Mouse (Mus musculus): ENCODE data around the gene Zfp526. TPM values are rescaled to one million over a fixed set of nuclear protein-coding genes. Genes with fewer than 3 reads are reported as not detected.

Gene Zfp526
- polyA plus RNA-seq, 2 experiments = 2.1 to 4.9 TPM

DNA sequence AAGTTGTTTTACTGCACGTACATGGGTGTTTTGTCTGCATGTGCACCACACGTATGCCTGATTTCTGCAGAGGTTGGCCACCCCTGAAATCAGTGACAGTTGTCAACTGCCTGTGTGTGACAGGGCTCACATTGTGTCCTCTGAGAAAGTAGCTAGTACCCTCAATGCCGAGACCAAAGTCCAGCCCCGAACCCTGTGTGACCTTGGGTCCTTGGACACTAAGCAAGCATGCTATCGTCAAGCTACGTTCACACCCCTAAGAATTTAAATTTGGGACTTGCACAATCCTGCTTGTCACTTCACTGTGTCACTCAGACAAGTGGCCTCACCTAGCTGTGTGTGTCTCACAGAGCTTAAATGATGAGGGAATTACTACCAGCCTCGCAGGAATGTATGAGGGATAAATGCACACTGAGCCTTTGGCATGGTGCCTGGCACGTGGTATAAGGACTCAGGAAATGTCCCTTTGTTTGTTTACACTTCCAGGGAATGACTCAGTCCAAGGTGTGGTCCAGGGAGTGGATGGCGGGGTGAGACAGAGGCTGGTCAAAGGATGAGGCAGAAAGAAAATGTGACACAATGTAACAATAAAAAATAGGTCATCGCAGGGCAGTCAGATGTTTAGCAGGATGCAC lies 23.7 kb upstream of the Zfp526 start:
- TF ChIP-seq EP300 (IDR thresholded peaks at IDR 0.05; ENCODE audit: low read depth) = no peak
- TF ChIP-seq CTCF (IDR thresholded peaks at IDR 0.05; ENCODE audit: low read depth) = no peak
- H3K27ac ChIP-seq = no peak overlapping the region
- ATAC-seq (ENCODE audit: insufficient read depth) = no peak

DNA sequence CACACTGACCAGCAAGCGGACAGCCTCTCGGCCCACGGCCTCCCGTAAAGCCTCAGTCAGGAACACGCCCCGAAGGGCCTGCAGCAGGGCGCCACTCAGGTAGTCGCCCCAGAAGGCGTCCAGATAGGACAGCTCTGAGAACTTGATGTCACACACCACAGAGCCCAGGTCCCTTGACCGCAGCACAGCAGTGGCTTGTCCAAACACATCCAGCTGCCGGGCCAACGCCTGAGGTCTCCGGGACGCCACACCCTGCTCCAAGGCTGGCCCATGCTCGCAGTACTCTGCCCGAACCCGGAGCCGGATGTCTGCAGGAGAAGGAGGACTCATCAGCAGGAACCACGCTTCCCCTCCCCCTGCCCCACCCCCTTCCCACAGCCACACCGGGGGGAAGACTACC lies 17.6 kb upstream of the Zfp526 start:
- no peak overlapping the region for H3K4me2 ChIP-seq (ENCODE audit: low read depth)
- no peak overlapping the region for H3K27ac ChIP-seq
- 76% methylated on average over 19 of the region's 20 CpGs for WGBS (ENCODE audit: insufficient replicate concordance)
- TF ChIP-seq CTCF (IDR thresholded peaks at IDR 0.05; ENCODE audit: low read depth) = no peak
- no peak for TF ChIP-seq EP300 (IDR thresholded peaks at IDR 0.05; ENCODE audit: low read depth)
- H3K9me3 ChIP-seq (ENCODE audit: control insufficient read depth, low read length) = no peaks in the 10 kb centered on the region
- no peak for ATAC-seq (ENCODE audit: insufficient read depth)
- H3K27me3 ChIP-seq (ENCODE audit: control insufficient read depth, insufficient read depth, low read length) = no peaks in the 10 kb centered on the region
- no peak overlapping the region for H3K4me3 ChIP-seq (ENCODE audit: insufficient read depth in 1 of 2, low read depth in 2 of 2, low read length in 2 of 2)
- H3K36me3 ChIP-seq (replicated peaks; ENCODE audit: control insufficient read depth, insufficient read depth, low read depth) = peaks cover 64% of the 10 kb centered on the region
- no peak for DNase-seq (ENCODE audit: low read depth in 3 of 3, low spot score in 3 of 3)
- peaks cover 6 to 10% of the 10 kb centered on the region in 2 experiments for H3K4me1 ChIP-seq (replicated peaks; ENCODE audit: control insufficient read depth in 2 of 2, insufficient read depth in 2 of 2, low read length in 1 of 2)
- H3K9ac ChIP-seq (replicated peaks) = no peak overlapping the region

More for the DNA sequence above, 23.7 kb upstream of the Zfp526 start:
- Histone ChIP-seq H3K36me3 (replicated peaks; ENCODE audit: control insufficient read depth, insufficient read depth, low read depth) (peaks cover 4% of the 10 kb centered on the region), H3K4me1 (replicated peaks; ENCODE audit: control insufficient read depth in 2 of 2, insufficient read depth in 2 of 2, low read length in 1 of 2) (peaks cover 34 to 37% of the 10 kb centered on the region in 2 experiments), H3K27me3 (ENCODE audit: control insufficient read depth, insufficient read depth, low read length) (no peaks in the 10 kb centered on the region), H3K9me3 (ENCODE audit: control insufficient read depth, low read length) (no peaks in the 10 kb centered on the region), H3K4me3 (ENCODE audit: insufficient read depth in 1 of 2, low read depth in 2 of 2, low read length in 2 of 2) (no peak overlapping the region), H3K4me2 (ENCODE audit: low read depth) (no peak overlapping the region), H3K9ac (replicated peaks) (no peak overlapping the region)
- WGBS (ENCODE audit: insufficient replicate concordance) = 63% methylated on average over 10 of the region's 10 CpGs
- DNase-seq (ENCODE audit: low read depth in 3 of 3, low spot score in 3 of 3) = no peak

GRCm38 (mm10) chr7:25205355-25206093 lies 15.7 kb upstream of the Zfp526 start:
- Histone ChIP-seq H3K9ac (replicated peaks) (no peak overlapping the region), H3K27ac (no peak overlapping the region), H3K4me2 (ENCODE audit: low read depth) (no peak overlapping the region; the same call in 1 of the 2 replicates), H3K4me1 (replicated peaks; ENCODE audit: control insufficient read depth in 2 of 2, insufficient read depth in 2 of 2, low read length in 1 of 2) (peaks cover 17 to 28% of the 10 kb centered on the region in 2 experiments), H3K4me3 (ENCODE audit: insufficient read depth in 1 of 2, low read depth in 2 of 2, low read length in 2 of 2) (no peak overlapping the region), H3K36me3 (replicated peaks; ENCODE audit: control insufficient read depth, insufficient read depth, low read depth) (peaks cover 82% of the 10 kb centered on the region), H3K27me3 (ENCODE audit: control insufficient read depth, insufficient read depth, low read length) (no peaks in the 10 kb centered on the region), H3K9me3 (ENCODE audit: control insufficient read depth, low read length) (no peaks in the 10 kb centered on the region)
- DNase-seq (ENCODE audit: low read depth in 3 of 3, low spot score in 3 of 3) (no peak), ATAC-seq (ENCODE audit: insufficient read depth) (no peak)
- 40% methylated on average over 16 of the region's 16 CpGs for WGBS (ENCODE audit: insufficient replicate concordance)
- TF ChIP-seq CTCF (IDR thresholded peaks at IDR 0.05; ENCODE audit: low read depth) = no peak
- TF ChIP-seq EP300 (IDR thresholded peaks at IDR 0.05; ENCODE audit: low read depth) = no peak

GRCm38 (mm10) chr7:25206094-25206830 lies 15.0 kb upstream of the Zfp526 start:
- Histone ChIP-seq H3K27me3 (ENCODE audit: control insufficient read depth, insufficient read depth, low read length) (no peaks in the 10 kb centered on the region), H3K4me3 (ENCODE audit: insufficient read depth in 1 of 2, low read depth in 2 of 2, low read length in 2 of 2) (no peak overlapping the region), H3K9ac (replicated peaks) (no peak overlapping the region), H3K27ac (no peak overlapping the region), H3K9me3 (ENCODE audit: control insufficient read depth, low read length) (no peaks in the 10 kb centered on the region), H3K4me2 (ENCODE audit: low read depth) (no peak overlapping the region), H3K36me3 (replicated peaks; ENCODE audit: control insufficient read depth, insufficient read depth, low read depth) (peaks cover 89% of the 10 kb centered on the region), H3K4me1 (replicated peaks; ENCODE audit: control insufficient read depth in 2 of 2, insufficient read depth in 2 of 2, low read length in 1 of 2) (peaks cover 17 to 30% of the 10 kb centered on the region in 2 experiments)
- TF ChIP-seq CTCF (IDR thresholded peaks at IDR 0.05; ENCODE audit: low read depth) (no peak), EP300 (IDR thresholded peaks at IDR 0.05; ENCODE audit: low read depth) (no peak)
- DNase-seq (ENCODE audit: low read depth in 3 of 3, low spot score in 3 of 3) = no peak
- ATAC-seq (ENCODE audit: insufficient read depth) = no peak
- WGBS (ENCODE audit: insufficient replicate concordance) = 74% methylated on average over 16 of the region's 16 CpGs

All from liver, embryonic 14.5 days (tissue).